Mouse (Mus musculus) megakaryocyte progenitor cell, adult 5-6 weeks (primary cell): ENCODE measurements at regions not wholly inside any gene's neighbourhood (a gene's known extent, or its start where the extent isn't known, plus 50 kb on each side); places are given as distances from the start of the nearest gene placed in this dataset.

Experiments used
- ATAC-seq: replicated peaks from 2 replicates; pipeline ENCODE4 v1.8.0; 2016; ENCODE audit warnings: mild to moderate bottlenecking, moderate TSS enrichment, inconsistent platforms; ENCODE audit not compliant: poor library complexity

- no peak for ATAC-seq
Observed at GRCm38 (mm10) chr4:142789048-142789447, 423.7 kb downstream of the Prdm2 start.

GRCm38 (mm10) chr4:142785386-142785785, 427.4 kb downstream of the Prdm2 start:
- ATAC-seq = no peak

- no peak for ATAC-seq
Observed at GRCm38 (mm10) chr4:142776711-142777411, 435.9 kb downstream of the Prdm2 start.

- ATAC-seq = no peak
Observed at GRCm38 (mm10) chr4:142775023-142775422, 437.8 kb downstream of the Prdm2 start.

- ATAC-seq = no peak
Observed at GRCm38 (mm10) chr4:142773651-142774151, 439.1 kb downstream of the Prdm2 start.

GRCm38 (mm10) chr4:142772751-142773455, 439.9 kb downstream of the Prdm2 start:
- ATAC-seq = no peak

- ATAC-seq = no peak
Observed at GRCm38 (mm10) chr4:142771520-142772150, 441.2 kb downstream of the Prdm2 start.

GRCm38 (mm10) chr4:142770177-142770576, 442.6 kb downstream of the Prdm2 start:
- ATAC-seq = no peak

- ATAC-seq = no peak
Observed at GRCm38 (mm10) chr4:142767665-142768064, 445.1 kb downstream of the Prdm2 start.

GRCm38 (mm10) chr4:142761577-142761976, 451.2 kb downstream of the Prdm2 start:
- ATAC-seq = no peak

GRCm38 (mm10) chr4:142758102-142758501, 454.7 kb downstream of the Prdm2 start:
- no peak for ATAC-seq

- ATAC-seq = no peak
Observed at GRCm38 (mm10) chr4:142756332-142756731, 456.5 kb downstream of the Prdm2 start.

- no peak for ATAC-seq
Observed at GRCm38 (mm10) chr4:142749918-142750317, 462.9 kb downstream of the Prdm2 start.

GRCm38 (mm10) chr4:142723554-142723907, 484.3 kb upstream of the Kazn start:
- ATAC-seq = no peak

GRCm38 (mm10) chr4:142722845-142723553, 483.8 kb upstream of the Kazn start:
- no peak for ATAC-seq

GRCm38 (mm10) chr4:142701606-142702005, 462.4 kb upstream of the Kazn start:
- ATAC-seq = no peak

GRCm38 (mm10) chr4:142694926-142695325, 455.7 kb upstream of the Kazn start:
- ATAC-seq = no peak

- ATAC-seq = no peak
Observed at GRCm38 (mm10) chr4:142688241-142688640, 449.0 kb upstream of the Kazn start.

- no peak for ATAC-seq
Observed at GRCm38 (mm10) chr4:142677426-142677825, 438.2 kb upstream of the Kazn start.

GRCm38 (mm10) chr4:142674641-142675465, 435.7 kb upstream of the Kazn start:
- ATAC-seq = no peak
